Mouse (Mus musculus): ENCODE data around the gene Cstf1. TPM values are rescaled to one million over a fixed set of nuclear protein-coding genes. Genes with fewer than 3 reads are reported as not detected.
A peak's percentile ranks its signal among the peaks of the same experiment; 100 is the strongest.

Cstf1 gene
- total RNA-seq (2014; fragmentation: Nextera tagmentation) (74.9 and 88.9 TPM in 2 replicates), total RNA-seq (2017) (34.2 and 42.7 TPM in 2 replicates), polyA plus RNA-seq (2012) (11.3 and 19.1 TPM in 2 replicates)

GRCm38 (mm10) chr2:172370411-172371223, at the start of gene Cstf1, which contains the start of gene Aurka:
Cstf1 (plus strand) TSS chr2:172370681.
Aurka (minus strand) TSS chr2:172370535.
- H3K36me3 ChIP-seq (replicated peaks) = peaks cover 64% of the 10 kb centered on the region
- no peaks in the 10 kb centered on the region for H3K27me3 ChIP-seq (ENCODE audit: insufficient read depth, low read length)
- TF ChIP-seq TAL1 (conservative IDR thresholded peaks at IDR 0.05; ENCODE audit: low read depth, low read length) (no peak), CTCF (IDR thresholded peaks at IDR 0.05; ENCODE audit: low read depth, low read length) (no peak), GATA1 (IDR thresholded peaks at IDR 0.05; ENCODE audit: borderline replicate concordance, low read length) (no peak), POLR2AphosphoS5 (IDR thresholded peaks at IDR 0.05; ENCODE audit: insufficient replicate concordance, low read depth, low read length) (no peak), GATA2 (IDR thresholded peaks at IDR 0.05; ENCODE audit: borderline replicate concordance, low read depth, low read length) (no peak)
- H3K4me3 ChIP-seq (ENCODE audit: low read depth, low read length) = peak within 1 kb of the TSS; percentile 86
- H3K4me1 ChIP-seq (ENCODE audit: insufficient read depth, low read depth, low read length) = peaks cover 56% of the 10 kb centered on the region
- ATAC-seq (ENCODE audit: extremely low read depth, insufficient number of reproducible peaks, low FRiP score, poor library complexity, severe bottlenecking) (peak; percentile 89), DNase-seq (ENCODE audit: low spot score) (peak; percentile 99)
- H3K9me3 ChIP-seq (replicated peaks) = no peaks in the 10 kb centered on the region

- TF ChIP-seq GATA2 (IDR thresholded peaks at IDR 0.05; ENCODE audit: borderline replicate concordance, low read depth, low read length) (no peak), POLR2AphosphoS5 (IDR thresholded peaks at IDR 0.05; ENCODE audit: insufficient replicate concordance, low read depth, low read length) (no peak), CTCF (IDR thresholded peaks at IDR 0.05; ENCODE audit: low read depth, low read length) (no peak), TAL1 (conservative IDR thresholded peaks at IDR 0.05; ENCODE audit: low read depth, low read length) (no peak), GATA1 (IDR thresholded peaks at IDR 0.05; ENCODE audit: borderline replicate concordance, low read length) (no peak)
- H3K4me1 ChIP-seq (ENCODE audit: insufficient read depth, low read depth, low read length) = no peaks in the 10 kb centered on the region
- H3K9me3 ChIP-seq (replicated peaks) = peaks cover 58% of the 10 kb centered on the region
- H3K27me3 ChIP-seq (ENCODE audit: insufficient read depth, low read length) = no peaks in the 10 kb centered on the region
- H3K4me3 ChIP-seq (ENCODE audit: low read depth, low read length) = no peak overlapping the region
- ATAC-seq (ENCODE audit: extremely low read depth, insufficient number of reproducible peaks, low FRiP score, poor library complexity, severe bottlenecking) (no peak), DNase-seq (ENCODE audit: low spot score) (no peak)
- H3K36me3 ChIP-seq (replicated peaks) = no peaks in the 10 kb centered on the region
Observed at GRCm38 (mm10) chr2:172320878-172321277, 49.6 kb upstream of the Cstf1 start.

- H3K27me3 ChIP-seq (ENCODE audit: insufficient read depth, low read length) = no peaks in the 10 kb centered on the region
- no peaks in the 10 kb centered on the region for H3K36me3 ChIP-seq (replicated peaks)
- H3K4me3 ChIP-seq (ENCODE audit: low read depth, low read length) = no peak overlapping the region
- H3K4me1 ChIP-seq (ENCODE audit: insufficient read depth, low read depth, low read length) = no peaks in the 10 kb centered on the region
- TF ChIP-seq CTCF (IDR thresholded peaks at IDR 0.05; ENCODE audit: low read depth, low read length) (no peak), POLR2AphosphoS5 (IDR thresholded peaks at IDR 0.05; ENCODE audit: insufficient replicate concordance, low read depth, low read length) (no peak), GATA1 (IDR thresholded peaks at IDR 0.05; ENCODE audit: borderline replicate concordance, low read length) (no peak), GATA2 (IDR thresholded peaks at IDR 0.05; ENCODE audit: borderline replicate concordance, low read depth, low read length) (no peak), TAL1 (conservative IDR thresholded peaks at IDR 0.05; ENCODE audit: low read depth, low read length) (no peak)
- DNase-seq (ENCODE audit: low spot score) (no peak), ATAC-seq (ENCODE audit: extremely low read depth, insufficient number of reproducible peaks, low FRiP score, poor library complexity, severe bottlenecking) (no peak)
- peaks cover 18% of the 10 kb centered on the region for H3K9me3 ChIP-seq (replicated peaks)
Observed at GRCm38 (mm10) chr2:172328248-172328647, 42.2 kb upstream of the Cstf1 start.

GRCm38 (mm10) chr2:172329179-172329578, 41.3 kb upstream of the Cstf1 start:
- Histone ChIP-seq H3K4me1 (ENCODE audit: insufficient read depth, low read depth, low read length) (no peaks in the 10 kb centered on the region), H3K27me3 (ENCODE audit: insufficient read depth, low read length) (no peaks in the 10 kb centered on the region), H3K9me3 (replicated peaks) (peaks cover 14% of the 10 kb centered on the region), H3K4me3 (ENCODE audit: low read depth, low read length) (no peak overlapping the region), H3K36me3 (replicated peaks) (no peaks in the 10 kb centered on the region)
- DNase-seq (ENCODE audit: low spot score) (no peak), ATAC-seq (ENCODE audit: extremely low read depth, insufficient number of reproducible peaks, low FRiP score, poor library complexity, severe bottlenecking) (no peak)
- TF ChIP-seq GATA1 (IDR thresholded peaks at IDR 0.05; ENCODE audit: borderline replicate concordance, low read length) = no peak
- TF ChIP-seq GATA2 (IDR thresholded peaks at IDR 0.05; ENCODE audit: borderline replicate concordance, low read depth, low read length) = no peak
- TF ChIP-seq CTCF (IDR thresholded peaks at IDR 0.05; ENCODE audit: low read depth, low read length) = no peak
- no peak for TF ChIP-seq POLR2AphosphoS5 (IDR thresholded peaks at IDR 0.05; ENCODE audit: insufficient replicate concordance, low read depth, low read length)
- TF ChIP-seq TAL1 (conservative IDR thresholded peaks at IDR 0.05; ENCODE audit: low read depth, low read length) = no peak

- no peak for DNase-seq (ENCODE audit: low spot score)
Observed at GRCm38 (mm10) chr2:172338206-172338942, 32.1 kb upstream of the Cstf1 start.

More at GRCm38 (mm10) chr2:172338206-172338942, 32.1 kb upstream of the Cstf1 start:
- Histone ChIP-seq H3K4me1 (ENCODE audit: insufficient read depth, low read depth, low read length) (no peaks in the 10 kb centered on the region), H3K9me3 (replicated peaks) (peaks cover 2% of the 10 kb centered on the region; the same call in 1 of the 2 replicates), H3K27me3 (ENCODE audit: insufficient read depth, low read length) (peaks cover 2% of the 10 kb centered on the region), H3K36me3 (replicated peaks) (no peaks in the 10 kb centered on the region), H3K4me3 (ENCODE audit: low read depth, low read length) (no peak overlapping the region)
- TF ChIP-seq GATA1 (IDR thresholded peaks at IDR 0.05; ENCODE audit: borderline replicate concordance, low read length) (no peak), TAL1 (conservative IDR thresholded peaks at IDR 0.05; ENCODE audit: low read depth, low read length) (no peak), GATA2 (IDR thresholded peaks at IDR 0.05; ENCODE audit: borderline replicate concordance, low read depth, low read length) (no peak), CTCF (IDR thresholded peaks at IDR 0.05; ENCODE audit: low read depth, low read length) (no peak), POLR2AphosphoS5 (IDR thresholded peaks at IDR 0.05; ENCODE audit: insufficient replicate concordance, low read depth, low read length) (no peak)
- no peak for ATAC-seq (ENCODE audit: extremely low read depth, insufficient number of reproducible peaks, low FRiP score, poor library complexity, severe bottlenecking)
